Mouse (Mus musculus) spleen, adult 2 months (tissue): Measurements from ENCODE around the gene Stx8.

Source experiments
- CTCF ChIP-seq: fragments of 200-500 bp; IDR thresholded peaks from 2 replicates; pipeline ENCODE4 v1.5.1; 2011; ENCODE audit warnings: mild to moderate bottlenecking, inconsistent platforms; ENCODE audit not compliant: insufficient read depth, insufficient read length, insufficient replicate concordance; ENCODE audit errors: extremely low read depth
- POLR2A ChIP-seq: fragments of 200-500 bp; IDR thresholded peaks from 2 replicates; pipeline ENCODE4 v1.6.1; 2011; ENCODE audit warnings: low read depth, low read length, inconsistent platforms

- TF ChIP-seq POLR2A (no peak), CTCF (no peak)
These were observed 202.4 kb downstream of the Stx8 start for GRCm38 (mm10) chr11:68168427-68168826.
